Mouse (Mus musculus) mouse trophoblast stem cell (cell line): ENCODE data around the gene Sprr2b.
"Not testable (repeated sequence)": the region's sequence is repeated elsewhere in the genome, so short reads cannot be mapped to it uniquely, and the experiment has no call there.

Experiments used
- in situ Hi-C, 2 experiments: fragments of 300-500 bp; cut with MseI, MboI; formaldehyde crosslinking; loops; 2 replicates in 1 of 2; 3 replicates in 1 of 2; pipeline ENCODE4 v1.15.1; 2025

Gene Sprr2b

DNA sequence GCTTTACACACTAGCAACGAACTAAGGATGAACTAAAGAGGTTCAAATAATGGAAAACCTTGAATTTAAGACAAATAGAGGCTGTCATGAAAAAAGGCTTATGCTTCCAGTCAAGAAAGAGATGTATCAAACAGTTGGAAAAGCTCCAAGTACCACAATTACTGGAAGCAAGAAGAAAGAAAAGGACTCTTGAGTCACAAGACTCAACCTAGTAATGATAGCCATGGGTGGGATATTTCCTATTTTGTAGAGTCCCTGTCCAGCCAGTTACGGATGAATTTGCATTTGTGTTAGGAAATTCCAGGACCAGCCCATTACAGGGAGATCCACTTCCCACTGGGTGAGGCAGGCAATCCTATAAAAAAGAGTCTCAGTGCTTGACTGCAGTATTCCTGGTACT, at the start of gene Sprr2b:
Sprr2b (plus strand) TSS at position 301 of the 400 bp plus-strand sequence.
- in situ Hi-C loops, result loop anchor here in 1 of 2 experiments (25.0 kb wide), 1 partner anchor 154 kb away; no protein-coding TSS in a partner anchor

DNA sequence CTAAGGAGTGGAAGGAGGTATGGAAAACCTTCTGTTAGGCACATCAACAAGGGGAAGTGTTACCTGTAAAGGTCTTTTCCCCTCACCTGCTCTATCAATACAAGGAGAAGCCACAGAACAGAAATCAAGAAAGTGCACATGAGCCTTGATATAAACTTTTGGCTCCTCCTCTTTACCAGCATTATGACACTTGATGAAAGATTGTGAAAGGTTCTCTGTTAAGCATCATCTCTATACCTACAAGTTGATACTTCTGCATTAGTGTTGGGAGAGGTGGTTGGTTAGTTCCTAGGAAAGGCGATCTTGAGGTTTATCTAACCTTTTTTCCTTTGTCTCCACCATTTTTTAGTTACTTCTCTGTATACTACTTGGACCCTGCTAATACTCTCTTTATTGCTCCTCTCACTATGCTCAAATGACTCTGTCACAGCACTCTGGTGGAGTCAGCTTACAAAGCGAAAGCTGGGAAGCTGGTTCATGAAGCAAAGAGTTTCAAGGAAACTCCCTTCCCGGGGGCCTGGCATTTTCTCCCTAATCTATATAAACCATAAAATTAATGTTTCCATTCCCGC, 44.9 kb upstream of the Sprr2b start:
- in situ Hi-C loops, result not testable (repeated sequence)

DNA sequence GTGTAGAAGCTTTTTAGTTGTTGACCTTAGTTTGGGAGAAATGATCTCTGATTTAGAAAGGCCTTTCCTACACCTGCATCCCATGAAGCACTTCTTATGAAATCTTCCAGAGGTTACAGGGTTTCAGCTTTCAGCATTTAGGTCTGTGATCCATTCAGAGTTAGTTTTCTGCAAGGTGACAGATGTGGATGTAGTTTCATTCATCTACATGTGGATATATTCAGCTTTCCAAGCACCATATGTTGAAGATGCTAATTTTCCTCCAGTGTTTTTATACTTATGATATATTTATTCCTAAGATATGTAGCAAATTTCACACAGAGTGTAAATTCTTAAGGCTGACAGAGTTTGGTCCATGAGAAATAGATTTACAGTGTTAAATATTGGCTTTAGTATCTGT, 42.9 kb upstream of the Sprr2b start:
- in situ Hi-C loops, result not testable (repeated sequence)

DNA sequence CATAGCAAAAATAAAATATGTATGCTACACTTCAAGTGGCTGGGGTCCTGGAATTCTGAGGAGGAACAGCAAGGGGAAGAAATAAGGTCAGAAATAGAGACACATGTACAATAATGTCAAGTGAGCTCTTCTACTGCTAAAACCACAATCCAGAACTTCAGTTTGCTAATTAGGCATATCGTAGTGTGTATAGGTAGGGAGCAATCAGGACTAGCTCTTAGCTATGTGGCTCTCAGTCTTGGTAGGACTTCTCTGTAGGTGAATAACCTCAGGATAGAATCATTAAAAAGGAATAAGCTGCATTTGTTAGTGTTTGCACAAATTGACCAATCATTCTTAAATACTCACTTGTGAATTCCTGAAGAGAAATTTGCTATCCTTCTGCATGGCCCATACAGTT, 42.4 kb upstream of the Sprr2b start:
- in situ Hi-C loops, result not testable (repeated sequence)

DNA sequence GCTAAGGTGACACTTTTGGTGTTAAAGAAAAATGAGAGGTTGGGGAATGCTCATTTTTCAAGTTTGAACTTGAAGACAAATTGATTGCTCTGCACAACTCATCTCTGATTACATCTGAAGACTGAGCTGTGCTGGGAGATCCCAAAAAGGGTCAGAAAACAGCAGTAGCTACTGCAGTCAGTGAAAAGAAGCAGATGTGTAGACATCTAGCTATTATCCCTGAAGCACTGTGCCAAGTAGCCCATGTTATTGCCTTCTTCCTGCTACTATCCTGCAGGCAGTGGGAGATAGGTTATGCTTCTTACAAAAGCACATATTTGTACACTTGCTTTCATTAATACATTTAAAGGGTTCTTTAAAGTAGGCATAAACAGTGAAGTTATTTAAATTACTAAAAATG, 36.8 kb upstream of the Sprr2b start:
- in situ Hi-C loops, result not testable (repeated sequence)

DNA sequence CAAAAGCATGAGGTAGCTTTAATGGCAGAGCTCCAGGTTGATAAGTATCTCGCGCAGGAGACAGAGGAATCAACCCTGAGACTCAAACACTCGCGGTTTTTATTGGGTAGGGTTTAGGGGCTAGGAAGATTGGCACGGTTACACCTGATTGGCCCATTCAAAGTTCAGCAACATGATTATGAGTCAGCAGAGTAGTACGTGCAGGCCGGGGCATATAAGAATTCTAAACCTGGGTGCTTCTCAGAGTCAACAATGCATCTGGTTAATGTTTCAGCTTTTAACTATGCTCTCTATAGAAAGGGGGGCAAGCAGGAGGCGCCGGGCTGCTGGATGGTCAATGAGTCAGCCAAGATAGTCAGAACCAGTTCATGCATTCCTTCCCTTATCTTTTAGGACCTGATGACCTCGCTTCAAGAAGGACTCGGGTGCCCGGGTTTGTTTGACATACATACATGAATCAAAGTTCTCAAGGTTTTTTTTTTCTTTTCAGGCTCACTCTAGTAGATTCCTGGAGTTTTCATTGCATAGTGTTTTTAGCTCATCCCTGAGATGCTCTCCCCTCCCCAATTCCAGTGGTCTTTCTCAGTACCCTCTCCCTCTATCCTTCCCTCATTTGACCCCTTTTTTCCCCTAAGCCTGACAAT, 35.3 kb upstream of the Sprr2b start:
- in situ Hi-C loops, result not testable (repeated sequence)

DNA sequence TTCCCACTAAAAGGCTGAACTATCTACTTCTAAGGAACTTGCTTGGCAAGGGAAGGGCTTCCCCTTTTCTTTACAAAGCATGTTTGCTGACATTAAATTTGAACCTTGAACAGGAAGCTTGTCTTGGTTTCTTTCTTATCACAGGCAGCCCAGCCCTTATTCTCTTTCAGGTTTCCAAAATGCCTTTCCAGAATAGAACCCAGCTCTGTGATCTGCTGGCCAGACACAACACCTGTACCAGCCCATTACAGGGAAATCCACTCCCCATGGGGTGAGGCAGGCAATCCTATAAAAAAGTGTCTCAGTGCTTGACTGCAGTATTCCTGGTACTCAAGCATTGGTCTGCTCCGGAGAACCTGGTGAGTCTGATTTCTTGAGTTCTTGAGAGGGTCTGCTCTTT, 31.3 kb upstream of the Sprr2b start, which contains the start of gene Sprr2a3:
Sprr2a3 (plus strand) TSS at position 317 of the 400 bp plus-strand sequence.
- in situ Hi-C loops, result not testable (repeated sequence)

DNA sequence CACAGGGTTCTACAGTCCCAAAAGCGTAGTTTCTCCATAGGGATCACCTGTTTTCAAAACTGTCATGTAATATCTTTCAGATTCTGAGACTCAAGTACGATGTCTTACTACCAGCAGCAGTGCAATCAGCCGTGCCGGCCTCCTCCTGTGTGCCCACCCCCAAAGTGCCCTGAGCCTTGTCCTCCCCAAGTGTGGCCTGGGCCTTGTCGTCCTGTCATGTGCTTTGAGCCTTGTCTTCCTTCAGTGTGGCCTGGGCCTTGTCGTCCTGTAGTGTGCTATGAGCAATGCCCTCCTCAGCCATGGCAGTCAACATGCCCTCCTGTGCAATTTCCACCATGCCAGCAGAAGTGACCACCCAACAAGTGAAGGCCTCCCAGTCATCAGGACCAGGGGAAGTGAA, 27.9 kb upstream of the Sprr2b start:
- in situ Hi-C loops, result not testable (repeated sequence)

DNA sequence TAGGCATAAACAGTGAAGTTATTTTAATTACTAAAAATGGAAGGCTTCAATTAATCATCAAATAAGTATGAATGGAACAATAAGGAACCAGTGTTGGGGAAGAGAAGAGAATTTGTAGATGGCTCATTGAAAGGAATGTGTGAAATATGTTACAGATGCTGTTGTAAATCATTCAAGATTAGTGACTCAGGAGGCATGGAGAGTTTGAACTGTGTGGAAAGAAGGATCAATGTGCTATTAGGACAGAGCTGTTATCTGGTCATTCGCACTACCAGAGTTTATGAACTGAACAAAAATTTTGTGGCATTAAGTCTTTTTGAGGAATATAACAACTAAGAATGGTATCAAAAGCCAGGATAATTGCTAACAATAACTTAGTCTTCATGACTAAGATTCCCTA, 9.0 kb upstream of the Sprr2b start:
- in situ Hi-C loops, result loop anchor here in 1 of 2 experiments (25.0 kb wide), 1 partner anchor 145 kb away; no protein-coding TSS in a partner anchor

DNA sequence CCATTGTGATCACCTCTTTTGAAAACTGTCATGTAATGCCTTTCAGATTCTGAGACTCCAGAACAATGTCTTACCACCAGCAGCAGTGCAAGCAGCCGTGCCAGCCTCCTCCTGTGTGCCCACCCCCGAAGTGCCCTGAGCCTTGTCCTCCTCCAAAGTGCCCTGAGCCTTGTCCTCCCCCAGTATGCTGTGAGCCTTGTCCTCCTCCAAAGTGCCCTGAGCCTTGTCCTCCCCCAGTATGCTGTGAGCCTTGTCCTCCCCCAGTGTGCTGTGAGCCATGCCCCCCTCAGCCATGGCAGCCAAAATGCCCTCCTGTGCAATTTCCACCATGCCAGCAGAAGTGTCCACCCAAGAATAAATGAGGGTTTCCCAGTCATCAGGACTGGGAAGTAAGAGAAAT, 964 bp downstream of the Sprr2b start:
- in situ Hi-C loops, result loop anchor here in 1 of 2 experiments (25.0 kb wide), 1 partner anchor 155 kb away; no protein-coding TSS in a partner anchor

DNA sequence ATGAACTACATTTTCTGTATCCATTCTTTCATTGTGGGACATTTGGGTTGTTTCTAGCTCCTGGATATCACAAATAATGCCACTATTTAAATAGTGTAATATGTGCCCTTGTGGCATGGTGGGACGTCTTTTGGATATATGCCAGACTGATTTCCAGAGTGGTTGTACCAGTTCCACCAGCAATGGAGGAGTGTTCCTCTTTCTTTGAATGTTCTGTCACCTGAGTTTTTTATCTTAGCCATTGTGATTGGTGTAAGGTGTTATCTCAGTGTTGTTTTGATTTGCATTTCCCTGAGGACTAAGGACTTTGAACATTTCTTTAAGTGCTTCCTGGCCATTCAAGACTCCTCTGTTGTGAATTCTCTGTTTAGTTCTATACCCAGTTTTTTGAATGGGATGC, 19.9 kb downstream of the Sprr2b start:
- in situ Hi-C loops, result loop anchor here in 1 of 2 experiments (25.0 kb wide), 1 partner anchor 174 kb away; no protein-coding TSS in a partner anchor

DNA sequence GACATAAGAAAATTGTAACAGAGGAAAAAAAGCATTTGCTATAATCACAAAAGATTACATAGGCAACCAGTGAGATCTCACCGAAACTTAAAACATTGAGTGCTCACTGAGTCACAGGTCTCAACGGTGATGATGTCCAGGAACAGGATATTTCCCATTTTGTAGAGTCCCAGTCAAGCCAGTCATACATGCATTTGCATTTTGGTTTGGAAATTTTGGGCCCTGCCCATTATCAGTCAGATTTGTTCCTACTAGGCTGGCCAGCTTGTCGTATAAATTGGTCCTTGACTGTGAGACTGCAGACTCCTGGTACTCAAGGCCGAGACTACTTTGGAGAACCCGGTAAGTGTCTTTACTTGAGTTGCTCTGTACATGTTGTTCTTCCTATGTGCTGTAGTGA, 22.4 kb downstream of the Sprr2b start, which contains the start of gene Sprr2d:
Sprr2d (plus strand) TSS at position 301 of the 400 bp plus-strand sequence.
- in situ Hi-C loops, result loop anchor here in 1 of 2 experiments (25.0 kb wide), 1 partner anchor 177 kb away; no protein-coding TSS in a partner anchor

DNA sequence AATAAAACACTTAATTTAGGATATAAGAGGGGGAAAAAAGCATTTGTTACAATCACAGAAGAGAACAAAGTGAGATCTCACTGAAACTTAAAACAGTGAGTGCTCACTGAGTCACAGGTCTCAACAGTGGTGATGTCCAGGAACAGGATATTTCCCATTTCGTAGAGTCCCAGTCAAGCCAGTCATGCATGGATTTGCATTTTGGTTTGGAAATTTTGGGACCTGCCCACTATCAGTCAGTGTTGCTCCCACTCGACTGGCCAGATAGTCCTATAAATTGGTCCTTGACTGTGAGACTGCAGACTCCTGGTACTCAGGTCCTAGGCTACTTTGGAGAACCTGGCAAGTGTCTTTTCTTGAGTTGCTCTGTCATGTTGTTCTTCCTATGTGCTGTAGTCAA, 35.4 kb downstream of the Sprr2b start, which contains the start of gene Sprr2e:
Sprr2e (plus strand) TSS at position 301 of the 400 bp plus-strand sequence.
- in situ Hi-C loops, result no loop called here

DNA sequence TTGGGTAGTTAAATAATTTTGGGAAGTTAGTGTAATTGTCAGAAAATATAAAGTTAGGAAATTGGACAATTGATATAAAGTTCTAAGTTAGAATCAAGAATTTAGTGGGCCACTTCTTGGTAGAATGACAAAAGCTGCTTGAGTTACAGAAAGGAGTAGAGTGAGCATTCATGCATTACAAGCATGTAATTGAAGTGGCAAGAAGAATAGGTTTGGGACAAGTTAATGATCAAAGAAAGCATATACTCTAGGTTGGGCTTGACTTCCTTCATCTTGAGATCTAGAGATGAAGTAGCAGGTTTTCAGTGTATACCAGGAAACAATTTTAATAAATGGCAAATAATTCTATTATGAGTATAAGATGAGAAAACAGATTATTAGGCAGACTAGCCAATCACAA, 45.2 kb downstream of the Sprr2b start:
- in situ Hi-C loops, result no loop called here

DNA sequence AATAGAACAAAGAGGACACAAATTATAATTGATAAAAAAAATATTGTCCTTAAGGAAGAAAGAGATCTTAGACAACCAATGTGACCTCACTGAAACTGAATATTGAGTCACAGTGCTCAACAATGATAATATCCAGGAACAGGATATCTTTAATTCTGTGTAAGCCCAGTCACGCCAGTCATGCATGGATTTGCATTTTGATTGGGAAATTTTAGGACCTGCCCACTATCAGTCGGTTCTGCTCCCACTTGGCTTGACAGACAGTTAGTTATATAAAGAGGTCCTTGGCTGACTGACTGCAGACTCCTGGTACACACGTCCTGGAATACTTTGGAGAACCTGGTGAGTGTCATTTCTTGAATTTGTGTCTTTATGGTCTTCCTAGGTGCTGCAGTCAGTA, 48.5 kb downstream of the Sprr2b start, which contains the start of gene Sprr2f:
Sprr2f (plus strand) TSS at position 301 of the 400 bp plus-strand sequence.
- in situ Hi-C loops, result no loop called here
